Mouse (Mus musculus): ENCODE measurements around the gene Eif3i.
A peak's percentile ranks its signal among the peaks of the same experiment; 100 is the strongest.

The Eif3i gene

GRCm38 (mm10) chr4:129600233-129601158 lies at the start of gene Eif3i, which contains the start of gene Tmem234:
Eif3i (minus strand) TSS chr4:129600648.
Tmem234 (plus strand) TSS chr4:129600668.
- DNase-seq (ENCODE audit: low read depth, low spot score) = peak; percentile 59

GRCm38 (mm10) chr4:129648656-129649055 lies 48.2 kb upstream of the Eif3i start:
- DNase-seq (ENCODE audit: low read depth, low spot score) = no peak

GRCm38 (mm10) chr4:129645204-129645603 lies 44.8 kb upstream of the Eif3i start:
- DNase-seq (ENCODE audit: low read depth, low spot score) = no peak

GRCm38 (mm10) chr4:129641756-129642155 lies 41.3 kb upstream of the Eif3i start:
- DNase-seq (ENCODE audit: low read depth, low spot score) = no peak

GRCm38 (mm10) chr4:129640638-129641467 lies 40.4 kb upstream of the Eif3i start, which contains the start of gene Txlna:
Txlna (minus strand) TSS chr4:129641065.
- DNase-seq (ENCODE audit: low read depth, low spot score) = peak; percentile 94

GRCm38 (mm10) chr4:129640101-129640637 lies 39.7 kb upstream of the Eif3i start:
- DNase-seq (ENCODE audit: low read depth, low spot score) = no peak

GRCm38 (mm10) chr4:129639221-129639620 lies 38.8 kb upstream of the Eif3i start:
- DNase-seq (ENCODE audit: low read depth, low spot score) = no peak

GRCm38 (mm10) chr4:129633852-129634251 lies 33.4 kb upstream of the Eif3i start:
- no peak for DNase-seq (ENCODE audit: low read depth, low spot score)

- no peak for DNase-seq (ENCODE audit: low read depth, low spot score)
Observed at GRCm38 (mm10) chr4:129631867-129632266, 31.4 kb upstream of the Eif3i start.

- DNase-seq (ENCODE audit: low read depth, low spot score) = no peak
Observed at GRCm38 (mm10) chr4:129630944-129631343, 30.5 kb upstream of the Eif3i start.

GRCm38 (mm10) chr4:129626035-129626434 lies 25.6 kb upstream of the Eif3i start:
- DNase-seq (ENCODE audit: low read depth, low spot score) = no peak

- no peak for DNase-seq (ENCODE audit: low read depth, low spot score)
Observed at GRCm38 (mm10) chr4:129625496-129625895, 25.0 kb upstream of the Eif3i start.

GRCm38 (mm10) chr4:129625029-129625370 lies 24.6 kb upstream of the Eif3i start:
- no peak for DNase-seq (ENCODE audit: low read depth, low spot score)

GRCm38 (mm10) chr4:129624281-129625028 lies 24.0 kb upstream of the Eif3i start:
- DNase-seq (ENCODE audit: low read depth, low spot score) = peak; percentile 77

- no peak for DNase-seq (ENCODE audit: low read depth, low spot score)
Observed at GRCm38 (mm10) chr4:129623681-129624091, 23.2 kb upstream of the Eif3i start, which contains the start of gene Ccdc28b. Ccdc28b (minus strand) TSS chr4:129623947.

GRCm38 (mm10) chr4:129622803-129623535 lies 22.5 kb upstream of the Eif3i start:
- no peak for DNase-seq (ENCODE audit: low read depth, low spot score)

GRCm38 (mm10) chr4:129622120-129622802 lies 21.8 kb upstream of the Eif3i start:
- DNase-seq (ENCODE audit: low read depth, low spot score) = no peak

GRCm38 (mm10) chr4:129621283-129621841 lies 20.9 kb upstream of the Eif3i start:
- DNase-seq (ENCODE audit: low read depth, low spot score) = no peak

GRCm38 (mm10) chr4:129620419-129621282 lies 20.2 kb upstream of the Eif3i start:
- DNase-seq (ENCODE audit: low read depth, low spot score) = no peak

All from embryo, embryonic 11.5 days (tissue).